Mouse (Mus musculus): ENCODE measurements around the gene Rasal2.

The Rasal2 gene

GRCm38 (mm10) chr1:157443026-157443722, 30.8 kb upstream of the Rasal2 start:
- in situ Hi-C loops (cut with MboI, MseI) = loop anchor here (10.0 kb wide), 1 partner anchor 1472 kb away; no protein-coding TSS in a partner anchor

- in situ Hi-C loops (cut with MboI, MseI) = loop anchor here (10.0 kb wide), 1 partner anchor 1475 kb away; no protein-coding TSS in a partner anchor
Measured at GRCm38 (mm10) chr1:157439973-157440641, 27.7 kb upstream of the Rasal2 start.

- in situ Hi-C loops (cut with MboI, MseI) = no loop called here
Measured at GRCm38 (mm10) chr1:157439101-157439500, 26.7 kb upstream of the Rasal2 start.

GRCm38 (mm10) chr1:157438290-157438689, 25.9 kb upstream of the Rasal2 start:
- in situ Hi-C loops (cut with MboI, MseI) = no loop called here

- in situ Hi-C loops (cut with MboI, MseI) = no loop called here
Measured at GRCm38 (mm10) chr1:157435926-157436325, 23.5 kb upstream of the Rasal2 start.

- in situ Hi-C loops (cut with MboI, MseI) = no loop called here
Measured at GRCm38 (mm10) chr1:157434404-157434803, 22.0 kb upstream of the Rasal2 start.

GRCm38 (mm10) chr1:157433316-157433715, 20.9 kb upstream of the Rasal2 start:
- in situ Hi-C loops (cut with MboI, MseI) = no loop called here

GRCm38 (mm10) chr1:157428366-157428765, 16.0 kb upstream of the Rasal2 start:
- in situ Hi-C loops (cut with MboI, MseI) = no loop called here

- in situ Hi-C loops (cut with MboI, MseI) = no loop called here
Measured at GRCm38 (mm10) chr1:157427604-157428003, 15.2 kb upstream of the Rasal2 start.

- in situ Hi-C loops (cut with MboI, MseI) = no loop called here
Measured at GRCm38 (mm10) chr1:157426933-157427332, 14.5 kb upstream of the Rasal2 start.

GRCm38 (mm10) chr1:157425741-157426427, 13.5 kb upstream of the Rasal2 start:
- in situ Hi-C loops (cut with MboI, MseI) = no loop called here

GRCm38 (mm10) chr1:157417861-157418260, 5.5 kb upstream of the Rasal2 start:
- in situ Hi-C loops (cut with MboI, MseI) = no loop called here

- in situ Hi-C loops (cut with MboI, MseI) = no loop called here
Measured at GRCm38 (mm10) chr1:157417414-157417813, 5.0 kb upstream of the Rasal2 start.

GRCm38 (mm10) chr1:157416628-157417027, 4.2 kb upstream of the Rasal2 start:
- in situ Hi-C loops (cut with MboI, MseI) = no loop called here

GRCm38 (mm10) chr1:157415771-157416170, 3.4 kb upstream of the Rasal2 start:
- in situ Hi-C loops (cut with MboI, MseI) = no loop called here

- in situ Hi-C loops (cut with MboI, MseI) = no loop called here
Measured at GRCm38 (mm10) chr1:157411711-157412380, 549 bp downstream of the Rasal2 start.

GRCm38 (mm10) chr1:157411341-157411710, 1.1 kb downstream of the Rasal2 start:
- in situ Hi-C loops (cut with MboI, MseI) = no loop called here

GRCm38 (mm10) chr1:157410937-157411336, 1.5 kb downstream of the Rasal2 start:
- in situ Hi-C loops (cut with MboI, MseI) = no loop called here

GRCm38 (mm10) chr1:157409648-157410047, 2.7 kb downstream of the Rasal2 start:
- in situ Hi-C loops (cut with MboI, MseI) = no loop called here

GRCm38 (mm10) chr1:157388027-157388426, 24.4 kb downstream of the Rasal2 start:
- in situ Hi-C loops (cut with MboI, MseI) = no loop called here

GRCm38 (mm10) chr1:157380694-157381093, 31.7 kb downstream of the Rasal2 start:
- in situ Hi-C loops (cut with MboI, MseI) = no loop called here

- in situ Hi-C loops (cut with MboI, MseI) = no loop called here
Measured at GRCm38 (mm10) chr1:157370397-157370796, 42.0 kb downstream of the Rasal2 start.
